Comparison of ENCODE assay signal across 8 mouse cellular contexts in genomic region chr12:73598241-73598640, GRCm38 (mm10). TPM values are rescaled to one million over a fixed set of nuclear protein-coding genes. Genes with fewer than 3 reads are reported as not detected.
DNase-seq lines count a peak whose midpoint lies in the region; ATAC-seq lines count a peak whose summit lies in the region.
"Had no signal": no experiment of that assay in that cellular context is flagged by ENCODE, and none has a peak within 500 bp of the region (broad histone marks: within the 10 kb centered on the region; RNA-seq: fewer than 3 reads in every experiment).

No protein-coding gene starts in this region.

- H3K36me3 ChIP-seq in splenic B cell, adult 2 months (ENCODE audit: control insufficient read depth, insufficient read depth, low read length, poor library complexity, severe bottlenecking), result no peaks in the 10 kb centered on the region
- no peaks in the 10 kb centered on the region for H3K36me3 ChIP-seq in hindbrain, embryonic 12.5 days
- no peaks in the 10 kb centered on the region for H3K36me3 ChIP-seq in hindbrain, embryonic 16.5 days (ENCODE audit: control insufficient read depth, insufficient read depth, low read length)
- H3K36me3 ChIP-seq: liver, embryonic 15.5 days had no signal

- 68% methylated on average over 6 of the region's 6 CpGs for WGBS in hindbrain, embryonic 12.5 days
- WGBS in hindbrain, embryonic 16.5 days, result 62% methylated on average over 6 of the region's 6 CpGs

- H3K4me2 ChIP-seq in hindbrain, embryonic 12.5 days (replicated peaks), result no peak overlapping the region
- H3K4me2 ChIP-seq in hindbrain, embryonic 16.5 days (ENCODE audit: low read length), result no peak overlapping the region
- H3K4me2 ChIP-seq: liver, embryonic 15.5 days had no signal

- no peak overlapping the region for H3K27ac ChIP-seq in hindbrain, embryonic 12.5 days
- no peak overlapping the region for H3K27ac ChIP-seq in hindbrain, embryonic 16.5 days (ENCODE audit: low read depth, low read length)
- H3K27ac ChIP-seq: liver, embryonic 15.5 days had no signal

- DNase-seq in left cerebral cortex, postnatal 14 days (ENCODE audit: low spot score in 2 of 2), result peak; percentile 36 to 62
- no peak for DNase-seq in left cerebral cortex, adult 18-20 months (ENCODE audit: low spot score in 2 of 2)
- peak; percentile 39 to 68 for DNase-seq in adrenal gland, postnatal 36 days
- DNase-seq in kidney, postnatal 36 days, result peak; percentile 56 to 76
- peak; percentile 35 for DNase-seq in splenic B cell, adult 2 months (ENCODE audit: low read depth, low spot score)

- no peak for ATAC-seq in hindbrain, embryonic 12.5 days (ENCODE audit: low FRiP score)
- ATAC-seq in hindbrain, embryonic 16.5 days, result no peak

- no peaks in the 10 kb centered on the region for H3K9me3 ChIP-seq in hindbrain, embryonic 12.5 days (replicated peaks)
- no peaks in the 10 kb centered on the region for H3K9me3 ChIP-seq in hindbrain, embryonic 16.5 days (ENCODE audit: control insufficient read depth, low read length)
- H3K9me3 ChIP-seq: liver, embryonic 15.5 days had no signal

- intact Hi-C loops in left cerebral cortex, postnatal 14 days (cut with DNase I), result no loop called here

- no peak overlapping the region for H3K9ac ChIP-seq in hindbrain, embryonic 12.5 days
- H3K9ac ChIP-seq in hindbrain, embryonic 16.5 days (ENCODE audit: low read depth, low read length), result no peak overlapping the region
- H3K9ac ChIP-seq: liver, embryonic 15.5 days had no signal

- H3K4me3 ChIP-seq in hindbrain, embryonic 12.5 days, result no peak overlapping the region
- H3K4me3 ChIP-seq in hindbrain, embryonic 16.5 days (ENCODE audit: low read length), result no peak overlapping the region
- H3K4me3 ChIP-seq: liver, embryonic 15.5 days had no signal

- no peaks in the 10 kb centered on the region for H3K4me1 ChIP-seq in hindbrain, embryonic 12.5 days
- H3K4me1 ChIP-seq in hindbrain, embryonic 16.5 days (ENCODE audit: control insufficient read depth, insufficient read depth, low read depth, low read length), result no peaks in the 10 kb centered on the region
- H3K4me1 ChIP-seq: liver, embryonic 15.5 days had no signal

- no peaks in the 10 kb centered on the region for H3K27me3 ChIP-seq in splenic B cell, adult 2 months (ENCODE audit: control insufficient read depth, insufficient read depth, low read length, poor library complexity, severe bottlenecking)
- no peaks in the 10 kb centered on the region for H3K27me3 ChIP-seq in hindbrain, embryonic 12.5 days
- H3K27me3 ChIP-seq in hindbrain, embryonic 16.5 days (replicated peaks; ENCODE audit: control insufficient read depth, insufficient read depth, low read length), result no peaks in the 10 kb centered on the region
- H3K27me3 ChIP-seq: liver, embryonic 15.5 days had no signal

RNA-seq across cellular contexts. Expression of gene Prkch, which starts 13.6 kb away (rescaled TPM):
- total RNA-seq in left cerebral cortex, postnatal 14 days (2021), result 1 to 10 TPM; 4.2 to 4.5 TPM
- 1 to 10 TPM; 4.8 to 5.6 TPM for total RNA-seq in left cerebral cortex, adult 18-20 months (2021)
- total RNA-seq in adrenal gland, postnatal 36 days (2021), result 10 to 100 TPM; 11.2 to 16.3 TPM
- polyA plus RNA-seq in hindbrain, embryonic 12.5 days (2016; fragmentation: Nextera tagmentation; extraction: Ambion mirVana), result 11.0 TPM in 2 replicates
- 6.4 and 6.9 TPM in 2 replicates for polyA plus RNA-seq in hindbrain, embryonic 16.5 days (2015; fragmentation: Nextera tagmentation; extraction: Ambion mirVana)

RNA-seq across cellular contexts. Expression of gene Tmem30b, which starts 52.0 kb away (rescaled TPM):
- total RNA-seq in left cerebral cortex, postnatal 14 days (2021), result under 1 TPM; 0.17 to 0.20 TPM
- under 1 TPM; 0.30 to 0.40 TPM for total RNA-seq in left cerebral cortex, adult 18-20 months (2021)
- under 1 TPM; 0.10 to 0.13 TPM for total RNA-seq in adrenal gland, postnatal 36 days (2021)
- polyA plus RNA-seq in hindbrain, embryonic 12.5 days (2016; fragmentation: Nextera tagmentation; extraction: Ambion mirVana), result 5.7 and 7.1 TPM in 2 replicates
- 0.21 and 0.40 TPM in 2 replicates for polyA plus RNA-seq in hindbrain, embryonic 16.5 days (2015; fragmentation: Nextera tagmentation; extraction: Ambion mirVana)

Comparison
In these comparisons a context has a peak if more than half of its experiments do, and no peak if none do; other contexts are left out.
1. DNase-seq: peak in left cerebral cortex, postnatal 14 days (2 of 2), adrenal gland, postnatal 36 days (2 of 2), kidney, postnatal 36 days (2 of 2) and splenic B cell, adult 2 months (single experiment); none in left cerebral cortex, adult 18-20 months (0 of 2).